Mouse (Mus musculus) CH12.LX (cell line): ENCODE data around the gene Tekt4. TPM values are rescaled to one million over a fixed set of nuclear protein-coding genes. Genes with fewer than 3 reads are reported as not detected.

Experiments
- DNase-seq: peaks from one replicate; pipeline ENCODE4 v3.0.0-alpha.2; 2013; ENCODE audit errors: extremely low read depth
- H3K27ac ChIP-seq: 2 replicates; pipeline ENCODE4 v1.5.1; 2012; ENCODE audit warnings: low read depth, mild to moderate bottlenecking, control low read depth, moderate library complexity; ENCODE audit not compliant: insufficient read depth
- H3K27me3 ChIP-seq: replicated peaks from 2 replicates; pipeline ENCODE3; 2012; ENCODE audit warnings: inconsistent platforms
- H3K36me3 ChIP-seq, 2 experiments: replicated peaks in 1 of 2; 2 replicates each; pipeline versions ENCODE3 to v1.6.1; 2012; ENCODE audit warnings: inconsistent platforms in 1 of 2, low read length in 1 of 2, mild to moderate bottlenecking in 1 of 2, mixed read lengths in 1 of 2, moderate library complexity in 1 of 2; ENCODE audit not compliant: control insufficient read depth in 1 of 2, insufficient read depth in 1 of 2
- H3K4me1 ChIP-seq, 2 experiments: 2 replicates each; pipeline ENCODE4 v1.6.1; 2012; ENCODE audit warnings: inconsistent platforms in 1 of 2, moderate library complexity in 1 of 2; ENCODE audit not compliant: insufficient read depth in 2 of 2, control insufficient read depth in 1 of 2
- H3K4me2 ChIP-seq: 2 replicates; pipeline ENCODE4 v1.6.1; 2012; ENCODE audit warnings: low read depth, mild to moderate bottlenecking, control low read depth; ENCODE audit not compliant: poor library complexity, insufficient read depth, severe bottlenecking
- H3K4me3 ChIP-seq, 3 experiments: fragments of 150-350 bp in 1 of 3; sonication (generic) in 1 of 3; replicated peaks in 1 of 3; 2 replicates each; pipeline versions ENCODE3 to v1.5.1; 2011 to 2012; ENCODE audit warnings: low read depth in 2 of 3, low read length in 2 of 3, mild to moderate bottlenecking in 2 of 3, moderate library complexity in 2 of 3, control low read depth in 1 of 3, improper control_type of control experiment in 1 of 3, inconsistent platforms in 1 of 3, mixed read lengths in 1 of 3; ENCODE audit not compliant: poor library complexity in 1 of 3
- H3K79me2 ChIP-seq: replicated peaks from 2 replicates; pipeline ENCODE4 v1.6.1; 2012; ENCODE audit warnings: mild to moderate bottlenecking, moderate library complexity; ENCODE audit not compliant: control insufficient read depth, poor library complexity, insufficient read depth, severe bottlenecking; ENCODE audit errors: extremely low read depth
- H3K9ac ChIP-seq: 2 replicates; pipeline ENCODE4 v1.6.1; 2012; ENCODE audit warnings: low read depth, mild to moderate bottlenecking, control low read depth, moderate library complexity; ENCODE audit not compliant: insufficient read depth
- H3K9me3 ChIP-seq: replicated peaks from 2 replicates; pipeline ENCODE3; 2012; ENCODE audit warnings: low read length, inconsistent platforms, mixed read lengths
- BHLHE40 ChIP-seq: IDR thresholded peaks from 2 replicates; pipeline ENCODE4 v1.6.1; 2011; ENCODE audit warnings: mild to moderate bottlenecking, low read depth, low read length, improper control_type of control experiment
- CHD1 ChIP-seq: IDR thresholded peaks from 2 replicates; pipeline ENCODE4 v1.6.1; 2012; ENCODE audit warnings: low read depth, low read length, improper control_type of control experiment, inconsistent platforms
- CHD2 ChIP-seq: IDR thresholded peaks from 2 replicates; pipeline ENCODE4 v1.6.1; 2011; ENCODE audit warnings: low read length, improper control_type of control experiment
- CTCF ChIP-seq, 2 experiments: IDR thresholded peaks in 1 of 2; conservative IDR thresholded peaks in 1 of 2; 2 replicates each; pipeline ENCODE4 v1.5.1; 2011 to 2012; ENCODE audit warnings: low read depth in 2 of 2, low read length in 2 of 2, improper control_type of control experiment in 1 of 2, inconsistent platforms in 1 of 2, mild to moderate bottlenecking in 1 of 2, moderate library complexity in 1 of 2
- E2F4 ChIP-seq: IDR thresholded peaks from 2 replicates; pipeline ENCODE4 v1.6.1; 2011; ENCODE audit warnings: low read depth, low read length, improper control_type of control experiment; ENCODE audit not compliant: insufficient replicate concordance
- ELF1 ChIP-seq: IDR thresholded peaks from 2 replicates; pipeline ENCODE4 v1.6.1; 2014; ENCODE audit warnings: low read depth, mild to moderate bottlenecking, inconsistent platforms, low read length, improper control_type of control experiment
- EP300 ChIP-seq: IDR thresholded peaks from 2 replicates; pipeline ENCODE4 v1.6.1; 2011; ENCODE audit warnings: low read length, improper control_type of control experiment
- ETS1 ChIP-seq: conservative IDR thresholded peaks from 2 replicates; pipeline ENCODE4 v1.6.1; 2012; ENCODE audit warnings: low read depth, mild to moderate bottlenecking, inconsistent platforms, low read length, improper control_type of control experiment, moderate library complexity
- GABPA ChIP-seq: IDR thresholded peaks from 2 replicates; pipeline ENCODE4 v1.6.1; 2012; ENCODE audit warnings: low read depth, low read length, improper control_type of control experiment, inconsistent platforms; ENCODE audit not compliant: insufficient replicate concordance
- HCFC1 ChIP-seq: IDR thresholded peaks from 2 replicates; pipeline ENCODE4 v1.6.1; 2012; ENCODE audit warnings: low read depth, mild to moderate bottlenecking, inconsistent platforms, low read length, improper control_type of control experiment
- IRF4 ChIP-seq: IDR thresholded peaks from 2 replicates; pipeline ENCODE4 v1.6.1; 2014; ENCODE audit warnings: low read depth, mild to moderate bottlenecking, inconsistent platforms, low read length, improper control_type of control experiment
- JUN ChIP-seq: IDR thresholded peaks from 2 replicates; pipeline ENCODE4 v1.6.1; 2011; ENCODE audit warnings: low read depth, mild to moderate bottlenecking, low read length, improper control_type of control experiment, moderate library complexity; ENCODE audit not compliant: insufficient read depth
- KAT2A ChIP-seq: IDR thresholded peaks from 2 replicates; pipeline ENCODE4 v1.6.1; 2012; ENCODE audit warnings: low read length, improper control_type of control experiment, inconsistent platforms; ENCODE audit not compliant: insufficient replicate concordance
- MAFK ChIP-seq: IDR thresholded peaks from 2 replicates; pipeline ENCODE4 v1.6.1; 2011; ENCODE audit warnings: low read length, improper control_type of control experiment; ENCODE audit not compliant: insufficient replicate concordance
- MAX ChIP-seq: IDR thresholded peaks from 2 replicates; pipeline ENCODE4 v1.6.1; 2011; ENCODE audit warnings: low read length, improper control_type of control experiment
- MAZ ChIP-seq: IDR thresholded peaks from 2 replicates; pipeline ENCODE4 v1.6.1; 2012; ENCODE audit warnings: low read depth, mild to moderate bottlenecking, inconsistent platforms, low read length, improper control_type of control experiment, moderate library complexity
- MEF2A ChIP-seq: IDR thresholded peaks from 2 replicates; pipeline ENCODE4 v1.6.1; 2014; ENCODE audit warnings: low read depth, mild to moderate bottlenecking, inconsistent platforms, low read length, improper control_type of control experiment, borderline replicate concordance
- MXI1 ChIP-seq: IDR thresholded peaks from 2 replicates; pipeline ENCODE4 v1.6.1; 2011; ENCODE audit warnings: mild to moderate bottlenecking, low read depth, low read length, improper control_type of control experiment
- MYC ChIP-seq: IDR thresholded peaks from 2 replicates; pipeline ENCODE4 v1.6.1; 2011; ENCODE audit warnings: low read depth, mild to moderate bottlenecking, improper control_type of control experiment, low read length
- NELFE ChIP-seq: IDR thresholded peaks from 2 replicates; pipeline ENCODE4 v1.6.1; 2011; ENCODE audit warnings: low read depth, low read length, improper control_type of control experiment
- NRF1 ChIP-seq: IDR thresholded peaks from 2 replicates; pipeline ENCODE4 v1.6.1; 2014; ENCODE audit warnings: low read depth, mild to moderate bottlenecking, inconsistent platforms, low read length, improper control_type of control experiment, moderate library complexity
- PAX5 ChIP-seq: IDR thresholded peaks from 2 replicates; pipeline ENCODE4 v1.6.1; 2012; ENCODE audit warnings: low read length, inconsistent platforms, mixed read lengths
- POLR2A ChIP-seq: IDR thresholded peaks from 2 replicates; pipeline ENCODE4 v1.6.1; 2011; ENCODE audit warnings: low read depth, mild to moderate bottlenecking, improper control_type of control experiment, low read length
- POLR2AphosphoS2 ChIP-seq: IDR thresholded peaks from 2 replicates; pipeline ENCODE4 v1.6.1; 2011; ENCODE audit warnings: low read depth, low read length, improper control_type of control experiment
- RAD21 ChIP-seq: IDR thresholded peaks from 2 replicates; pipeline ENCODE4 v1.6.1; 2011; ENCODE audit warnings: low read depth, mild to moderate bottlenecking, low read length, improper control_type of control experiment, moderate library complexity
- RCOR1 ChIP-seq: conservative IDR thresholded peaks from 2 replicates; pipeline ENCODE4 v1.6.1; 2012; ENCODE audit warnings: low read depth, mild to moderate bottlenecking, inconsistent platforms, low read length, improper control_type of control experiment
- SIN3A ChIP-seq: IDR thresholded peaks from 2 replicates; pipeline ENCODE4 v1.6.1; 2012; ENCODE audit warnings: low read length, improper control_type of control experiment, inconsistent platforms
- SMC3 ChIP-seq: IDR thresholded peaks from 2 replicates; pipeline ENCODE4 v1.6.1; 2011; ENCODE audit warnings: low read depth, low read length, improper control_type of control experiment
- TBP ChIP-seq: conservative IDR thresholded peaks from 2 replicates; pipeline ENCODE4 v1.6.1; 2011; ENCODE audit warnings: low read depth, low read length, improper control_type of control experiment
- TCF12 ChIP-seq: IDR thresholded peaks from 2 replicates; pipeline ENCODE4 v1.6.1; 2014; ENCODE audit warnings: low read depth, mild to moderate bottlenecking, inconsistent platforms, low read length, improper control_type of control experiment
- UBTF ChIP-seq: IDR thresholded peaks from 2 replicates; pipeline ENCODE4 v1.6.1; 2012; ENCODE audit warnings: low read depth, mild to moderate bottlenecking, inconsistent platforms, low read length, improper control_type of control experiment, moderate library complexity
- USF1 ChIP-seq: IDR thresholded peaks from 2 replicates; pipeline ENCODE4 v1.6.1; 2014; ENCODE audit warnings: low read depth, mild to moderate bottlenecking, inconsistent platforms, low read length, improper control_type of control experiment
- USF2 ChIP-seq: conservative IDR thresholded peaks from 2 replicates; pipeline ENCODE4 v1.6.1; 2011; ENCODE audit warnings: low read depth, low read length, improper control_type of control experiment
- ZC3H11A ChIP-seq: IDR thresholded peaks from 2 replicates; pipeline ENCODE4 v1.6.1; 2012; ENCODE audit warnings: low read depth, mild to moderate bottlenecking, inconsistent platforms, low read length, improper control_type of control experiment
- ZKSCAN1 ChIP-seq: IDR thresholded peaks from 2 replicates; pipeline ENCODE4 v1.6.1; 2012; ENCODE audit warnings: low read depth, inconsistent platforms, low read length, improper control_type of control experiment, borderline replicate concordance
- ZMIZ1 ChIP-seq: IDR thresholded peaks from 2 replicates; pipeline ENCODE4 v1.6.1; 2012; ENCODE audit warnings: low read depth, mild to moderate bottlenecking, inconsistent platforms, low read length, improper control_type of control experiment
- ZNF384 ChIP-seq: IDR thresholded peaks from 2 replicates; pipeline ENCODE4 v1.6.1; 2012; ENCODE audit warnings: low read depth, low read length, improper control_type of control experiment, inconsistent platforms
- dilution Hi-C: fragments of 300-500 bp; cut with MboI; formaldehyde crosslinking; loops from 2 replicates; pipeline ENCODE4 v1.14.3; 2020; ENCODE audit warnings: low sequenced_read_pairs; ENCODE audit not compliant: extremely low pct_unique_long_range_greater_than_20kb, extremely low pct_ligation_motif_present
- in situ Hi-C: fragments of 300-500 bp; cut with MboI; formaldehyde crosslinking; loops from 3 replicates; pipeline ENCODE4 v1.14.3; 2019; ENCODE audit warnings: low sequenced_read_pairs, low pct_ligation_motif_present, low pct_unique_long_range_greater_than_20kb, mixed read lengths
- polyA plus RNA-seq: library from polyadenylated mRNA; unstranded; fragments of >175 nt; gene quantifications from 2 replicates; pipeline ENCODE4 v1.2.1, GENCODE M21; 2012; ENCODE audit warnings: low read depth; ENCODE audit not compliant: insufficient read length
- total RNA-seq, 2 experiments: library from RNA; depleted of rRNA; stranded (reverse); fragments of 300-350 nt in 1 of 2; fragments of >200 nt in 1 of 2; gene quantifications; 2 replicates each; pipeline ENCODE4 v1.2.3; 2012 to 2014

Gene Tekt4
- total and polyA plus RNA-seq, 3 experiments = not detected

DNA sequence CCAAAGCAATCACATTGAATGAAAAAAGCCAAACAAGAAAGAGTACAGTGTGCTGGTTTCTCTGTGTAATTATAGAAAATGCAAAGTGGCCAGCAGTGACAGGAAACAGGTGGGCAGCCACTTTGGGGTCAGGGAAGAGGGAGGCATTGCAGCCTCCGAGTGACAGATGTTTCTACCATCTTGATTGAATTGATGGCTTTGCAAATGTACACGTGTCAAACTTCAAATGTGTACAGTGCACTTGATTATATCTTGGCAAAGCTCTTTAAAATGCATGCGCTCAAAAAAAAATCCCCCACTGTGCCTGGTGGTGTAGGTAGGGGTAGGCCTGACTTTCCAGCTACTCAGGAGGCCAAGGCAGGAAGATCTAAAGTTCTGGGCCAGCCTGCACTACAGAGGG lies 11.5 kb upstream of the Tekt4 start:
- no peak overlapping the region for H3K4me3 ChIP-seq
- TF ChIP-seq E2F4 (no peak), ETS1 (peak; percentile 44), POLR2A (no peak), ELF1 (no peak), MEF2A (0 out of 2 replicates have a peak, but pooled peaks have one; percentile 35), MAX (0 out of 2 replicates have a peak, but pooled peaks have one; percentile 53), MAZ (no peak), CTCF (conservative IDR thresholded peaks at IDR 0.05 in 1 of 2, IDR thresholded peaks at IDR 0.05 in 1 of 2; ENCODE audit: low read depth in 2 of 2, low read length in 2 of 2) (no peak), RAD21 (no peak), SMC3 (no peak), NRF1 (no peak), PAX5 (no peak), EP300 (peak; percentile 45; the same call in 1 of the 2 replicates), UBTF (no peak), ZNF384 (no peak), CHD2 (no peak), TCF12 (peak; percentile 57; the same call in 1 of the 2 replicates), SIN3A (no peak), POLR2AphosphoS2 (no peak), NELFE (no peak), HCFC1 (no peak), MXI1 (no peak), ZKSCAN1 (no peak), USF1 (no peak), IRF4 (no peak), MYC (no peak), USF2 (no peak), MAFK (no peak), GABPA (no peak), BHLHE40 (peak; percentile 60), RCOR1 (no peak), CHD1 (no peak), TBP (no peak), JUN (no peak), KAT2A (no peak), ZMIZ1 (no peak), ZC3H11A (no peak)
- H3K27ac ChIP-seq = no peak overlapping the region
- H3K36me3 ChIP-seq = no peaks in the 10 kb centered on the region
- peaks cover 12 to 42% of the 10 kb centered on the region in 2 experiments for H3K4me1 ChIP-seq
- H3K9me3 ChIP-seq = no peaks in the 10 kb centered on the region
- H3K27me3 ChIP-seq = peaks cover 78% of the 10 kb centered on the region
- no peak overlapping the region for H3K9ac ChIP-seq
- DNase-seq = peak; percentile 30
- in situ Hi-C loops = no loop called here
- H3K79me2 ChIP-seq = no peaks in the 10 kb centered on the region
- H3K4me2 ChIP-seq = peak overlapping the region; percentile 1; the same call in 1 of the 2 replicates
- dilution Hi-C loops = no loop called here
